Mouse (Mus musculus) CH12.LX (cell line): Measurements from ENCODE around the gene Ice1. TPM values are rescaled to one million over a fixed set of nuclear protein-coding genes. Genes with fewer than 3 reads are reported as not detected.

Experiments used
- DNase-seq: peaks from one replicate; pipeline ENCODE4 v3.0.0-alpha.2; 2013; ENCODE audit errors: extremely low read depth
- H3K27ac ChIP-seq: 2 replicates; pipeline ENCODE4 v1.5.1; 2012; ENCODE audit warnings: low read depth, mild to moderate bottlenecking, control low read depth, moderate library complexity; ENCODE audit not compliant: insufficient read depth
- H3K27me3 ChIP-seq: replicated peaks from 2 replicates; pipeline ENCODE3; 2012; ENCODE audit warnings: inconsistent platforms
- H3K36me3 ChIP-seq, 2 experiments: replicated peaks in 1 of 2; 2 replicates each; pipeline versions ENCODE3 to v1.6.1; 2012; ENCODE audit warnings: inconsistent platforms in 1 of 2, low read length in 1 of 2, mild to moderate bottlenecking in 1 of 2, mixed read lengths in 1 of 2, moderate library complexity in 1 of 2; ENCODE audit not compliant: control insufficient read depth in 1 of 2, insufficient read depth in 1 of 2
- H3K4me1 ChIP-seq, 2 experiments: 2 replicates each; pipeline ENCODE4 v1.6.1; 2012; ENCODE audit warnings: inconsistent platforms in 1 of 2, moderate library complexity in 1 of 2; ENCODE audit not compliant: insufficient read depth in 2 of 2, control insufficient read depth in 1 of 2
- H3K4me2 ChIP-seq: 2 replicates; pipeline ENCODE4 v1.6.1; 2012; ENCODE audit warnings: low read depth, mild to moderate bottlenecking, control low read depth; ENCODE audit not compliant: poor library complexity, insufficient read depth, severe bottlenecking
- H3K4me3 ChIP-seq, 3 experiments: fragments of 150-350 bp in 1 of 3; sonication (generic) in 1 of 3; replicated peaks in 1 of 3; 2 replicates each; pipeline versions ENCODE3 to v1.5.1; 2011 to 2012; ENCODE audit warnings: low read depth in 2 of 3, low read length in 2 of 3, mild to moderate bottlenecking in 2 of 3, moderate library complexity in 2 of 3, control low read depth in 1 of 3, improper control_type of control experiment in 1 of 3, inconsistent platforms in 1 of 3, mixed read lengths in 1 of 3; ENCODE audit not compliant: poor library complexity in 1 of 3
- H3K79me2 ChIP-seq: replicated peaks from 2 replicates; pipeline ENCODE4 v1.6.1; 2012; ENCODE audit warnings: mild to moderate bottlenecking, moderate library complexity; ENCODE audit not compliant: control insufficient read depth, poor library complexity, insufficient read depth, severe bottlenecking; ENCODE audit errors: extremely low read depth
- H3K9ac ChIP-seq: 2 replicates; pipeline ENCODE4 v1.6.1; 2012; ENCODE audit warnings: low read depth, mild to moderate bottlenecking, control low read depth, moderate library complexity; ENCODE audit not compliant: insufficient read depth
- H3K9me3 ChIP-seq: replicated peaks from 2 replicates; pipeline ENCODE3; 2012; ENCODE audit warnings: low read length, inconsistent platforms, mixed read lengths
- BHLHE40 ChIP-seq: IDR thresholded peaks from 2 replicates; pipeline ENCODE4 v1.6.1; 2011; ENCODE audit warnings: mild to moderate bottlenecking, low read depth, low read length, improper control_type of control experiment
- CHD1 ChIP-seq: IDR thresholded peaks from 2 replicates; pipeline ENCODE4 v1.6.1; 2012; ENCODE audit warnings: low read depth, low read length, improper control_type of control experiment, inconsistent platforms
- CHD2 ChIP-seq: IDR thresholded peaks from 2 replicates; pipeline ENCODE4 v1.6.1; 2011; ENCODE audit warnings: low read length, improper control_type of control experiment
- ELF1 ChIP-seq: IDR thresholded peaks from 2 replicates; pipeline ENCODE4 v1.6.1; 2014; ENCODE audit warnings: low read depth, mild to moderate bottlenecking, inconsistent platforms, low read length, improper control_type of control experiment
- EP300 ChIP-seq: IDR thresholded peaks from 2 replicates; pipeline ENCODE4 v1.6.1; 2011; ENCODE audit warnings: low read length, improper control_type of control experiment
- ETS1 ChIP-seq: conservative IDR thresholded peaks from 2 replicates; pipeline ENCODE4 v1.6.1; 2012; ENCODE audit warnings: low read depth, mild to moderate bottlenecking, inconsistent platforms, low read length, improper control_type of control experiment, moderate library complexity
- GABPA ChIP-seq: IDR thresholded peaks from 2 replicates; pipeline ENCODE4 v1.6.1; 2012; ENCODE audit warnings: low read depth, low read length, improper control_type of control experiment, inconsistent platforms; ENCODE audit not compliant: insufficient replicate concordance
- HCFC1 ChIP-seq: IDR thresholded peaks from 2 replicates; pipeline ENCODE4 v1.6.1; 2012; ENCODE audit warnings: low read depth, mild to moderate bottlenecking, inconsistent platforms, low read length, improper control_type of control experiment
- JUND ChIP-seq: conservative IDR thresholded peaks from 2 replicates; pipeline ENCODE4 v1.6.1; 2011; ENCODE audit warnings: low read depth, low read length, improper control_type of control experiment
- KAT2A ChIP-seq: IDR thresholded peaks from 2 replicates; pipeline ENCODE4 v1.6.1; 2012; ENCODE audit warnings: low read length, improper control_type of control experiment, inconsistent platforms; ENCODE audit not compliant: insufficient replicate concordance
- MAFK ChIP-seq: IDR thresholded peaks from 2 replicates; pipeline ENCODE4 v1.6.1; 2011; ENCODE audit warnings: low read length, improper control_type of control experiment; ENCODE audit not compliant: insufficient replicate concordance
- MAX ChIP-seq: IDR thresholded peaks from 2 replicates; pipeline ENCODE4 v1.6.1; 2011; ENCODE audit warnings: low read length, improper control_type of control experiment
- MAZ ChIP-seq: IDR thresholded peaks from 2 replicates; pipeline ENCODE4 v1.6.1; 2012; ENCODE audit warnings: low read depth, mild to moderate bottlenecking, inconsistent platforms, low read length, improper control_type of control experiment, moderate library complexity
- MYC ChIP-seq: IDR thresholded peaks from 2 replicates; pipeline ENCODE4 v1.6.1; 2011; ENCODE audit warnings: low read depth, mild to moderate bottlenecking, improper control_type of control experiment, low read length
- NELFE ChIP-seq: IDR thresholded peaks from 2 replicates; pipeline ENCODE4 v1.6.1; 2011; ENCODE audit warnings: low read depth, low read length, improper control_type of control experiment
- NRF1 ChIP-seq: IDR thresholded peaks from 2 replicates; pipeline ENCODE4 v1.6.1; 2014; ENCODE audit warnings: low read depth, mild to moderate bottlenecking, inconsistent platforms, low read length, improper control_type of control experiment, moderate library complexity
- POLR2A ChIP-seq: IDR thresholded peaks from 2 replicates; pipeline ENCODE4 v1.6.1; 2011; ENCODE audit warnings: low read depth, mild to moderate bottlenecking, improper control_type of control experiment, low read length
- POLR2AphosphoS2 ChIP-seq: IDR thresholded peaks from 2 replicates; pipeline ENCODE4 v1.6.1; 2011; ENCODE audit warnings: low read depth, low read length, improper control_type of control experiment
- RCOR1 ChIP-seq: conservative IDR thresholded peaks from 2 replicates; pipeline ENCODE4 v1.6.1; 2012; ENCODE audit warnings: low read depth, mild to moderate bottlenecking, inconsistent platforms, low read length, improper control_type of control experiment
- SIN3A ChIP-seq: IDR thresholded peaks from 2 replicates; pipeline ENCODE4 v1.6.1; 2012; ENCODE audit warnings: low read length, improper control_type of control experiment, inconsistent platforms
- TBP ChIP-seq: conservative IDR thresholded peaks from 2 replicates; pipeline ENCODE4 v1.6.1; 2011; ENCODE audit warnings: low read depth, low read length, improper control_type of control experiment
- TCF12 ChIP-seq: IDR thresholded peaks from 2 replicates; pipeline ENCODE4 v1.6.1; 2014; ENCODE audit warnings: low read depth, mild to moderate bottlenecking, inconsistent platforms, low read length, improper control_type of control experiment
- USF2 ChIP-seq: conservative IDR thresholded peaks from 2 replicates; pipeline ENCODE4 v1.6.1; 2011; ENCODE audit warnings: low read depth, low read length, improper control_type of control experiment
- ZC3H11A ChIP-seq: IDR thresholded peaks from 2 replicates; pipeline ENCODE4 v1.6.1; 2012; ENCODE audit warnings: low read depth, mild to moderate bottlenecking, inconsistent platforms, low read length, improper control_type of control experiment
- ZKSCAN1 ChIP-seq: IDR thresholded peaks from 2 replicates; pipeline ENCODE4 v1.6.1; 2012; ENCODE audit warnings: low read depth, inconsistent platforms, low read length, improper control_type of control experiment, borderline replicate concordance
- ZMIZ1 ChIP-seq: IDR thresholded peaks from 2 replicates; pipeline ENCODE4 v1.6.1; 2012; ENCODE audit warnings: low read depth, mild to moderate bottlenecking, inconsistent platforms, low read length, improper control_type of control experiment
- ZNF384 ChIP-seq: IDR thresholded peaks from 2 replicates; pipeline ENCODE4 v1.6.1; 2012; ENCODE audit warnings: low read depth, low read length, improper control_type of control experiment, inconsistent platforms
- dilution Hi-C: fragments of 300-500 bp; cut with MboI; formaldehyde crosslinking; loops from 2 replicates; pipeline ENCODE4 v1.14.3; 2020; ENCODE audit warnings: low sequenced_read_pairs; ENCODE audit not compliant: extremely low pct_unique_long_range_greater_than_20kb, extremely low pct_ligation_motif_present
- in situ Hi-C: fragments of 300-500 bp; cut with MboI; formaldehyde crosslinking; loops from 3 replicates; pipeline ENCODE4 v1.14.3; 2019; ENCODE audit warnings: low sequenced_read_pairs, low pct_ligation_motif_present, low pct_unique_long_range_greater_than_20kb, mixed read lengths
- polyA plus RNA-seq: library from polyadenylated mRNA; unstranded; fragments of >175 nt; gene quantifications from 2 replicates; pipeline ENCODE4 v1.2.1, GENCODE M21; 2012; ENCODE audit warnings: low read depth; ENCODE audit not compliant: insufficient read length
- total RNA-seq, 2 experiments: library from RNA; depleted of rRNA; stranded (reverse); fragments of 300-350 nt in 1 of 2; fragments of >200 nt in 1 of 2; gene quantifications; 2 replicates each; pipeline ENCODE4 v1.2.3; 2012 to 2014

The Ice1 gene
- total and polyA plus RNA-seq, 3 experiments = 25.5 to 29.5 (median 25.8) TPM

DNA sequence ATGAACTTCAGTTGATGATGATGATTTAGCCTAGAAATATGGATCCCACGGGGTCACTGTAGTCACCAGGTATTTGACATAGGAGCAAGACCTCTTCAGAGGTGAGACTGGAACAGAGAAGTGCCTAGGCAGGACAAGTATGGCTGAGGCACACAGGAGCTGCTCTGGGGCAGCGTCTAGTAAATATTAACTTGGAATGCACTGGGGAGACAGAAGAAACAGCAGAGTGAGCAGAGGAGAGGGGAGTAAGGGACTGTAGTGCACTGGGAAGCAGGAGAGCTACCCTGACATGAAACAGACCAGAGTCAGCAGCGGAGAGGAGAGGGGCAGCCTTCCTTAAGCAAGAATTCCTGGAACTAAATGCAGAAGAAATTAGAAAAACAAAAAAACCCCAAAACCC lies 27.8 kb downstream of the Ice1 start:
- no peaks in the 10 kb centered on the region for H3K79me2 ChIP-seq
- DNase-seq = no peak
- no peak for TF ChIP-seq EP300
- TF ChIP-seq MAFK = no peak
- TF ChIP-seq KAT2A = no peak
- no peak for TF ChIP-seq NRF1
- TF ChIP-seq MYC = no peak
- no peak for TF ChIP-seq RCOR1
- no peak for TF ChIP-seq NELFE
- TF ChIP-seq TBP = no peak
- TF ChIP-seq MAZ = no peak
- no peak for TF ChIP-seq BHLHE40
- TF ChIP-seq HCFC1 = no peak
- TF ChIP-seq USF2 = no peak
- TF ChIP-seq ETS1 = no peak
- H3K36me3 ChIP-seq = peaks cover 70 to 97% of the 10 kb centered on the region in 2 experiments
- no peak overlapping the region for H3K4me2 ChIP-seq
- H3K4me3 ChIP-seq = no peak overlapping the region
- no peak overlapping the region for H3K9ac ChIP-seq
- H3K9me3 ChIP-seq = no peaks in the 10 kb centered on the region
- H3K27me3 ChIP-seq = no peaks in the 10 kb centered on the region
- H3K27ac ChIP-seq = no peak overlapping the region
- in situ Hi-C loops = no loop called here
- no peaks in the 10 kb centered on the region for H3K4me1 ChIP-seq
- dilution Hi-C loops = no loop called here

- Histone ChIP-seq H3K27me3 (no peaks in the 10 kb centered on the region), H3K27ac (no peak overlapping the region), H3K36me3 (peaks cover 85 to 100% of the 10 kb centered on the region in 2 experiments), H3K9ac (no peak overlapping the region), H3K4me2 (no peak overlapping the region), H3K79me2 (no peaks in the 10 kb centered on the region), H3K9me3 (no peaks in the 10 kb centered on the region), H3K4me3 (no peak overlapping the region), H3K4me1 (peaks cover 0 to 1% of the 10 kb centered on the region in 2 experiments; a peak in 1 of 4 replicates)
- TF ChIP-seq JUND (no peak), TCF12 (no peak), NELFE (no peak), POLR2AphosphoS2 (no peak), SIN3A (no peak), ZNF384 (no peak), ZKSCAN1 (no peak), ZMIZ1 (no peak), GABPA (no peak), HCFC1 (no peak), ZC3H11A (no peak), ELF1 (no peak), MAX (no peak), RCOR1 (no peak), NRF1 (no peak), POLR2A (no peak), CHD2 (no peak), CHD1 (no peak)
- dilution Hi-C loops (no loop called here), in situ Hi-C loops (no loop called here)
- no peak for DNase-seq
These were observed 32.1 kb downstream of the Ice1 start for GRCm38 (mm10) chr13:70605366-70605765.
